Mouse (Mus musculus) megakaryocyte, embryonic 14.5 days (primary cell): ENCODE results near the gene Olfr1089. TPM values are rescaled to one million over a fixed set of nuclear protein-coding genes. Genes with fewer than 3 reads are reported as not detected.

Experiments
- H3K27me3 ChIP-seq: replicated peaks from 2 replicates; pipeline ENCODE3; 2012; ENCODE audit warnings: inconsistent platforms
- H3K36me3 ChIP-seq: replicated peaks from 2 replicates; pipeline ENCODE3; 2012; ENCODE audit warnings: low read length, inconsistent platforms, mixed read lengths
- H3K4me1 ChIP-seq: 2 replicates; pipeline ENCODE4 v1.6.1; 2012; ENCODE audit warnings: inconsistent platforms
- H3K4me3 ChIP-seq: replicated peaks from 2 replicates; pipeline ENCODE3; 2012; ENCODE audit warnings: moderate library complexity, mild to moderate bottlenecking, inconsistent platforms
- H3K9me3 ChIP-seq: 2 replicates; pipeline ENCODE4 v1.6.1; 2012; ENCODE audit warnings: inconsistent platforms
- FLI1 ChIP-seq: IDR thresholded peaks from 2 replicates; pipeline ENCODE4 v1.6.1; 2012; ENCODE audit warnings: low read length, inconsistent platforms, mixed read lengths
- GATA1 ChIP-seq: IDR thresholded peaks from 3 replicates; pipeline ENCODE4 v1.6.1; 2012; ENCODE audit warnings: mixed read lengths, low read length, inconsistent platforms, borderline replicate concordance
- polyA plus RNA-seq: library from polyadenylated mRNA; stranded (reverse); fragments of >175 nt; gene quantifications from 2 replicates; pipeline ENCODE4 v1.2.3, GENCODE M21; 2012; ENCODE audit warnings: low replicate concordance; ENCODE audit not compliant: insufficient read depth

Gene Olfr1089
- not detected in 2 replicates for polyA plus RNA-seq

DNA sequence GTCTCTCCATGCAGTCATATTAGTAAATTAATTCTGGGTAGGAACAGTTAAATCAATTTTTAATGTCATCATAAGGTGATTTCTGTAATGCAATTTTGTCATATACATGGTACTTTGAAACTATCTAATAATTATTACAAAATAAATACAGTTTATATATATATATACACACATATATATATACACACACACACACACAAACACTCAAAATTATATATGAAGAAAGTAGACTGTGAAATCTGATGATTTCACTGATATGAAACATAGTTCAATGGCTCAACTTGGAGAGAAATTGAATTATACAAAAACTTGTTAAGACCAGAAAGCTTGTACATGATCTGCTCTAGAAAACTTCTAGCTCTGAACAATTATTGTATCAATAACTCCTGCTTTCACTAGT, at the start of gene Olfr1089:
Gene Olfr1089, minus strand, starts transcription at position 101 of the 400 bp plus-strand sequence.
- no peaks in the 10 kb centered on the region for H3K9me3 ChIP-seq
- no peaks in the 10 kb centered on the region for H3K4me1 ChIP-seq
- H3K27me3 ChIP-seq, result no peaks in the 10 kb centered on the region
- no peak for TF ChIP-seq GATA1
- no peak for TF ChIP-seq FLI1
- H3K36me3 ChIP-seq, result no peaks in the 10 kb centered on the region
- H3K4me3 ChIP-seq, result no peak within 1 kb of the TSS

DNA sequence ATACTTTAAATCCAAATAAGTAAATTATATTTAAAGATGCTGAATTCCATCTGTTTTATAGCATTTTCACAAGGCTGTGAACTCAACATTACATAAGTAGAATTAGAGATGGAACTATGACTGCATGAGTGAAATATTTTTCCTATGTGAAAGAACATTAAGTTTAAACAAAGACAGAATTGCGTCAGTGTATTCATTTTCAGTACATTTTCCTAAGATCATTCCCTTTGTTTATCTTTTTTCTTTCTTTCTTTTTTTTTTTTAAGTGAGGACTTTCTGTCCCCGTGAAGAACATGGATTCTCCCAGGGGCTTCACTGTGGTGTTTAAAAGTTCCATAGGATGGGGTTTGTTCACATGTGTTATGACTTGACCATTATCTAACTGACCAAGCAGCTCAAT, 48.7 kb upstream of the Olfr1089 start, which contains the start of gene Olfr1093:
Gene Olfr1093, plus strand, starts transcription at position 301 of the 400 bp plus-strand sequence.
- no peak within 1 kb of the TSS for H3K4me3 ChIP-seq
- TF ChIP-seq GATA1 (no peak), FLI1 (no peak)
- no peaks in the 10 kb centered on the region for H3K36me3 ChIP-seq
- H3K27me3 ChIP-seq, result no peaks in the 10 kb centered on the region
- H3K9me3 ChIP-seq, result no peaks in the 10 kb centered on the region
- H3K4me1 ChIP-seq, result no peaks in the 10 kb centered on the region

- Histone ChIP-seq H3K4me3 (no peak overlapping the region), H3K27me3 (no peaks in the 10 kb centered on the region), H3K4me1 (no peaks in the 10 kb centered on the region), H3K9me3 (no peaks in the 10 kb centered on the region), H3K36me3 (no peaks in the 10 kb centered on the region)
- TF ChIP-seq GATA1, result no peak
- no peak for TF ChIP-seq FLI1
These were observed 27.5 kb upstream of the Olfr1089 start for GRCm38 (mm10) chr2:86761050-86761449.

- no peaks in the 10 kb centered on the region for H3K36me3 ChIP-seq
- no peaks in the 10 kb centered on the region for H3K4me1 ChIP-seq
- no peak within 1 kb of the TSS for H3K4me3 ChIP-seq
- no peaks in the 10 kb centered on the region for H3K9me3 ChIP-seq
- no peaks in the 10 kb centered on the region for H3K27me3 ChIP-seq
- no peak for TF ChIP-seq GATA1
- no peak for TF ChIP-seq FLI1
These were observed 25.4 kb upstream of the Olfr1089 start, which contains the start of gene Olfr1090 for GRCm38 (mm10) chr2:86758893-86759292. Gene Olfr1090 (minus strand): TSS chr2:86758993.

DNA sequence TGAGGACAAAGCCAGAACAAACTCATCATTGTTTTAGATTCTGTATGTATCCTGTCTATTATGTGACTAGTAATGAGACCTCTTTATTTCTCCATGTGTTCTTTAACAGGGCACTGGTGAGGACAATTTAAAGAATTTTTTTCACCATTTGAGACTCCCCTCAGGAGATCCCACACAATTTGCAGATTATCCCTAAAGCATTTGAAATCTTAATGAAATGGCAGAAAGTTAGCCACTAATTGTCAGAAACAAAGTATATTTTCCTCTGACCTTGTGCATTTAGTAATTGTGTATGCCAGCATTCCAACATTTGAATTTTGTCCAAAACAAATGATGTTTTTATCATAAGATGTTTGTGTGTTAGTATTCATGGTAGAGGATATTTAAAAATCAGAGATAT, 35.2 kb downstream of the Olfr1089 start, which contains the start of gene Olfr1087:
Gene Olfr1087, minus strand, starts transcription at position 101 of the 400 bp plus-strand sequence.
- H3K27me3 ChIP-seq, result no peaks in the 10 kb centered on the region
- H3K9me3 ChIP-seq, result no peaks in the 10 kb centered on the region
- H3K36me3 ChIP-seq, result no peaks in the 10 kb centered on the region
- no peaks in the 10 kb centered on the region for H3K4me1 ChIP-seq
- no peak for TF ChIP-seq FLI1
- TF ChIP-seq GATA1, result no peak
- no peak within 1 kb of the TSS for H3K4me3 ChIP-seq

Other genes starting within 250 kb of the Olfr1089 start
- not detected in 2 replicates for gene Olfr228, start 246.3 kb downstream of the Olfr1089 start, polyA plus RNA-seq
- not detected in 2 replicates for gene Olfr1076, start 225.2 kb downstream of the Olfr1089 start, polyA plus RNA-seq
- gene Olfr1079, start 191.2 kb downstream of the Olfr1089 start, polyA plus RNA-seq, result not detected in 2 replicates
- not detected in 2 replicates for gene Olfr1080, start 175.5 kb downstream of the Olfr1089 start, polyA plus RNA-seq
- gene Olfr1082, start 134.7 kb downstream of the Olfr1089 start, polyA plus RNA-seq, result not detected in 2 replicates
- not detected in 2 replicates for gene Olfr1084, start 94.0 kb downstream of the Olfr1089 start, polyA plus RNA-seq
- gene Olfr1085, start 71.7 kb downstream of the Olfr1089 start, polyA plus RNA-seq, result not detected in 2 replicates
- not detected in 2 replicates for gene Olfr1086, start 53.6 kb downstream of the Olfr1089 start, polyA plus RNA-seq
- not detected in 2 replicates for gene Olfr1087, start 35.3 kb downstream of the Olfr1089 start, polyA plus RNA-seq
- not detected in 2 replicates for gene Olfr1090, start 25.3 kb upstream of the Olfr1089 start, polyA plus RNA-seq
- 0.12 TPM in 1 of 2 replicates, not detected in the other for gene Olfr1093, start 48.8 kb upstream of the Olfr1089 start, polyA plus RNA-seq
- gene Olfr141, start 76.3 kb upstream of the Olfr1089 start, polyA plus RNA-seq, result not detected in 2 replicates
- gene Olfr1094, start 91.0 kb upstream of the Olfr1089 start, polyA plus RNA-seq, result not detected in 2 replicates
- gene Olfr1095, start 118.0 kb upstream of the Olfr1089 start, polyA plus RNA-seq, result 4.0 TPM in 1 of 2 replicates, not detected in the other
- gene Gm13723, start 141.1 kb upstream of the Olfr1089 start, polyA plus RNA-seq, result not detected in 2 replicates
- not detected in 2 replicates for gene Olfr1097, start 158.5 kb upstream of the Olfr1089 start, polyA plus RNA-seq
- not detected in 2 replicates for gene Olfr1098, start 190.8 kb upstream of the Olfr1089 start, polyA plus RNA-seq
- not detected in 2 replicates for gene Olfr1099, start 227.0 kb upstream of the Olfr1089 start, polyA plus RNA-seq
- gene Olfr1100, start 246.3 kb upstream of the Olfr1089 start, polyA plus RNA-seq, result not detected in 2 replicates